Mouse (Mus musculus): ENCODE results near the gene Acadvl. TPM values are rescaled to one million over a fixed set of nuclear protein-coding genes. Genes with fewer than 3 reads are reported as not detected.
A peak's percentile ranks its signal among the peaks of the same experiment; 100 is the strongest.

The Acadvl gene
- total RNA-seq, 4 experiments from 2014 or later: 1,233 to 1,415 (median 1,285) TPM

GRCm38 (mm10) chr11:69980196-69981140, 34.7 kb downstream of the Acadvl start:
- DNase-seq (ENCODE audit: low spot score): peak; percentile 99

- DNase-seq (ENCODE audit: low spot score): no peak
These were observed 35.4 kb downstream of the Acadvl start for GRCm38 (mm10) chr11:69979827-69980195.

- DNase-seq (ENCODE audit: low spot score): no peak
These were observed 38.9 kb downstream of the Acadvl start for GRCm38 (mm10) chr11:69976271-69976670.

GRCm38 (mm10) chr11:69974907-69975306, 40.3 kb downstream of the Acadvl start:
- DNase-seq (ENCODE audit: low spot score): no peak

- no peak for DNase-seq (ENCODE audit: low spot score)
These were observed 44.4 kb downstream of the Acadvl start for GRCm38 (mm10) chr11:69970775-69971174.

GRCm38 (mm10) chr11:69970222-69970621, 45.0 kb downstream of the Acadvl start:
- no peak for DNase-seq (ENCODE audit: low spot score)

GRCm38 (mm10) chr11:69968793-69969192, 46.4 kb downstream of the Acadvl start:
- DNase-seq (ENCODE audit: low spot score): no peak

GRCm38 (mm10) chr11:69966860-69967517, 48.2 kb downstream of the Acadvl start:
- DNase-seq (ENCODE audit: low spot score): no peak

GRCm38 (mm10) chr11:69966006-69966859, 49.0 kb downstream of the Acadvl start:
- no peak for DNase-seq (ENCODE audit: low spot score)

GRCm38 (mm10) chr11:69965271-69966005, 49.8 kb downstream of the Acadvl start:
- DNase-seq (ENCODE audit: low spot score): no peak

GRCm38 (mm10) chr11:69964650-69965270, 50.5 kb downstream of the Acadvl start, which contains the start of gene Cldn7:
Gene Cldn7, plus strand, starts transcription at chr11:69964779.
- DNase-seq (ENCODE audit: low spot score): no peak

- DNase-seq (ENCODE audit: low spot score): no peak
These were observed 53.4 kb downstream of the Acadvl start for GRCm38 (mm10) chr11:69961841-69962240.

GRCm38 (mm10) chr11:69960616-69961015, 54.6 kb downstream of the Acadvl start:
- no peak for DNase-seq (ENCODE audit: low spot score)

Small RNAs within 50 kb of the gene (microRNA-seq; reads per million reads assigned to microRNA genes)
- gene Gm44349 (not detected), gene Mir324 (956 reads per million, percentile 82 among the genes with 10 or more reads in this experiment)

Other genes starting within 250 kb of the Acadvl start
- 10 to 100 TPM; 43.7 to 52.4 (median 49.3) TPM for gene Zbtb4, start 249.5 kb downstream of the Acadvl start, total RNA-seq (2022)
- 1 to 10 TPM; 2.2 to 4.3 (median 3.8) TPM for gene Chrnb1, start 219.5 kb downstream of the Acadvl start, total RNA-seq (2022)
- 1 to 10 TPM; 2.1 to 3.3 (median 2.6) TPM for gene Fgf11, start 213.6 kb downstream of the Acadvl start, total RNA-seq (2022)
- under 1 TPM; 0.14 to 0.57 (median 0.31) TPM for gene Tmem102, start 209.8 kb downstream of the Acadvl start, total RNA-seq (2022)
- gene Gm39566, start 200.1 kb downstream of the Acadvl start, total RNA-seq (2022): not detected
- not detected for gene Spem2, start 196.9 kb downstream of the Acadvl start, total RNA-seq (2022)
- gene Spem1, start 193.2 kb downstream of the Acadvl start, total RNA-seq (2022): not detected
- gene Nlgn2, start 177.6 kb downstream of the Acadvl start, total RNA-seq (2022): 1 to 10 TPM; 3.1 to 6.9 (median 4.3) TPM
- 100 to 1,000 TPM; 193 to 338 (median 283) TPM for gene Tmem256, start 176.9 kb downstream of the Acadvl start, total RNA-seq (2022)
- 10 to 100 TPM; 20.7 to 25.3 (median 21.7) TPM for gene Plscr3, start 169.0 kb downstream of the Acadvl start, total RNA-seq (2022)
- gene Tnk1, start 156.7 kb downstream of the Acadvl start, total RNA-seq (2022): under 1 TPM in 1 of 4 experiments, not detected in 3; 0.23 TPM
- not detected for gene Tmem95, start 137.4 kb downstream of the Acadvl start, total RNA-seq (2022)
- 1 to 10 TPM; 2.0 to 2.6 (median 2.4) TPM for gene Kctd11, start 134.0 kb downstream of the Acadvl start, total RNA-seq (2022)
- 1 to 10 TPM in 2 of 4 experiments, under 1 TPM in 2; 0.16 to 1.1 (median 0.83) TPM for gene Acap1, start 119.9 kb downstream of the Acadvl start, total RNA-seq (2022)
- gene 2810408A11Rik, start 114.4 kb downstream of the Acadvl start, total RNA-seq (2022): under 1 TPM; 0.43 to 0.81 (median 0.60) TPM
- 10 to 100 TPM; 38.0 to 50.9 (median 43.4) TPM for gene Neurl4, start 114.3 kb downstream of the Acadvl start, total RNA-seq (2022)
- gene Gps2, start 101.5 kb downstream of the Acadvl start, total RNA-seq (2022): 10 to 100 TPM; 23.2 to 32.1 (median 27.7) TPM
- 100 to 1,000 TPM; 410 to 451 (median 437) TPM for gene Eif5a, start 93.5 kb downstream of the Acadvl start, total RNA-seq (2022)
- 10 to 100 TPM; 13.8 to 32.7 (median 24.3) TPM for gene Ybx2, start 79.6 kb downstream of the Acadvl start, total RNA-seq (2022)
- gene Slc2a4, start 67.2 kb downstream of the Acadvl start, total RNA-seq (2022): 100 to 1,000 TPM; 435 to 503 (median 470) TPM
- gene Cldn7, start 50.6 kb downstream of the Acadvl start, total RNA-seq (2022): 1 to 10 TPM in 1 of 4 experiments, not detected in 3; 1.1 TPM
- gene Ctdnep1, start 34.3 kb downstream of the Acadvl start, total RNA-seq (2022): 100 to 1,000 TPM; 144 to 172 (median 168) TPM
- gene Elp5, start 32.9 kb downstream of the Acadvl start, total RNA-seq (2022): 10 to 100 TPM; 41.7 to 57.3 (median 48.1) TPM
- gene Gabarap, start 24.3 kb downstream of the Acadvl start, total RNA-seq (2022): 100 to 1,000 TPM; 287 to 342 (median 325) TPM
- 10 to 100 TPM; 21.0 to 24.9 (median 23.6) TPM for gene Phf23, start 19.6 kb downstream of the Acadvl start, total RNA-seq (2022)
- 1 to 10 TPM; 4.0 to 6.4 (median 5.1) TPM for gene Dvl2, start 14.8 kb downstream of the Acadvl start, total RNA-seq (2022)
- gene Dlg4, start 1.5 kb upstream of the Acadvl start, total RNA-seq (2022): 1 to 10 TPM; 3.9 to 6.3 (median 5.2) TPM
- gene Asgr1, start 38.7 kb upstream of the Acadvl start, total RNA-seq (2022): not detected
- under 1 TPM in 1 of 4 experiments, not detected in 3; 0.34 TPM for gene Asgr2, start 77.2 kb upstream of the Acadvl start, total RNA-seq (2022)
- 1 to 10 TPM; 2.6 to 4.5 (median 3.2) TPM for gene Mgl2, start 114.9 kb upstream of the Acadvl start, total RNA-seq (2022)
- gene Clec10a, start 140.8 kb upstream of the Acadvl start, total RNA-seq (2022): 1 to 10 TPM; 1.7 to 4.2 (median 3.2) TPM
- gene Slc16a11, start 197.3 kb upstream of the Acadvl start, total RNA-seq (2022): 1 to 10 TPM in 1 of 4 experiments, under 1 TPM in 3; 0.38 to 2.8 (median 0.68) TPM
- gene Slc16a13, start 205.7 kb upstream of the Acadvl start, total RNA-seq (2022): 1 to 10 TPM; 2.5 to 3.6 (median 3.4) TPM
- 10 to 100 TPM in 3 of 4 experiments, 1 to 10 TPM in 1; 5.9 to 22.0 (median 17.3) TPM for gene Bcl6b, start 214.4 kb upstream of the Acadvl start, total RNA-seq (2022)
- gene 0610010K14Rik, start 222.5 kb upstream of the Acadvl start, total RNA-seq (2022): 10 to 100 TPM; 22.2 to 31.6 (median 29.0) TPM
- 1 to 10 TPM; 1.2 to 2.7 (median 2.4) TPM for gene Gm21988, start 224.4 kb upstream of the Acadvl start, total RNA-seq (2022)
- gene Rnasek, start 224.4 kb upstream of the Acadvl start, total RNA-seq (2022): 100 to 1,000 TPM in 2 of 4 experiments, 10 to 100 TPM in 2; 91.2 to 119 (median 96.3) TPM
- gene Alox12, start 239.9 kb upstream of the Acadvl start, total RNA-seq (2022): 1 to 10 TPM; 2.6 to 4.0 (median 3.1) TPM

Measured in heart, adult 8-10 months (tissue).